Comparison of ENCODE assay signal across 28 mouse cellular contexts in genomic region chr1:135361491-135361890, GRCm38 (mm10). TPM values are rescaled to one million over a fixed set of nuclear protein-coding genes. Genes with fewer than 3 reads are reported as not detected.
"Had no signal": no experiment of that assay in that cellular context is flagged by ENCODE, and none has a peak within 500 bp of the region (broad histone marks: within the 10 kb centered on the region; RNA-seq: fewer than 3 reads in every experiment).

No protein-coding gene starts in this region.

- H3K27me3 ChIP-seq: hindbrain, embryonic 13.5 days; hindbrain, embryonic 15.5 days; kidney, embryonic 15.5 days; limb, embryonic 12.5 days had no signal

- DNase-seq: gastrocnemius, postnatal 14 days; gastrocnemius, postnatal 36 days; heart, adult 11 months; heart, adult 2 months; heart, postnatal 14 days; heart, postnatal 36 days; kidney, adult 11 months; kidney, adult 2 months; kidney, adult 9 months; kidney, postnatal 14 days; kidney, postnatal 36 days; layer of hippocampus, adult 9-11 months; layer of hippocampus, postnatal 36 days; liver; liver, embryonic 13.5 days had no signal

- H3K9me3 ChIP-seq: heart, embryonic 13.5 days; heart, embryonic 15.5 days; hindbrain, embryonic 13.5 days; hindbrain, embryonic 15.5 days; kidney, embryonic 15.5 days; limb, embryonic 10.5 days; liver, embryonic 13.5 days had no signal

- H3K4me2 ChIP-seq: heart, embryonic 11.5 days; heart, embryonic 13.5 days; heart, embryonic 15.5 days; hindbrain, embryonic 13.5 days; hindbrain, embryonic 15.5 days; kidney, embryonic 15.5 days; limb, embryonic 12.5 days; liver, embryonic 11.5 days; liver, embryonic 13.5 days had no signal

- H3K4me1 ChIP-seq: hindbrain, embryonic 13.5 days; hindbrain, embryonic 15.5 days; limb, embryonic 12.5 days; liver, embryonic 13.5 days had no signal

- H3K36me3 ChIP-seq: heart, embryonic 13.5 days; heart, embryonic 15.5 days; hindbrain, embryonic 13.5 days; hindbrain, embryonic 15.5 days; kidney, embryonic 15.5 days; limb, embryonic 10.5 days; limb, embryonic 12.5 days; liver, embryonic 13.5 days had no signal

- ATAC-seq: hindbrain, postnatal 0 days; intestine, embryonic 16.5 days had no signal

- H3K9ac ChIP-seq: heart, embryonic 13.5 days; heart, embryonic 15.5 days; hindbrain, embryonic 13.5 days; hindbrain, embryonic 15.5 days; kidney, embryonic 15.5 days; limb, embryonic 12.5 days; liver, embryonic 13.5 days had no signal

- H3K27ac ChIP-seq: heart, adult 2 months; heart, embryonic 13.5 days; heart, embryonic 15.5 days; hindbrain, embryonic 13.5 days; hindbrain, embryonic 15.5 days; hindbrain, postnatal 0 days; kidney, embryonic 15.5 days; kidney, postnatal 0 days; limb, embryonic 10.5 days; limb, embryonic 12.5 days; liver, embryonic 13.5 days had no signal

- H3K4me3 ChIP-seq: heart, adult 2 months; heart, embryonic 13.5 days; heart, embryonic 15.5 days; hindbrain, embryonic 13.5 days; hindbrain, embryonic 15.5 days; kidney, embryonic 15.5 days; limb, embryonic 10.5 days; limb, embryonic 12.5 days; liver, embryonic 13.5 days had no signal

RNA-seq across cellular contexts. Expression of gene Shisa4, which starts 13.5 kb away (rescaled TPM):
- total RNA-seq: hematopoietic stem cell, adult 5-6 weeks had no signal

RNA-seq across cellular contexts. Expression of gene Lmod1, which starts 36.9 kb away (rescaled TPM):
- total RNA-seq: hematopoietic stem cell, adult 5-6 weeks; hindbrain, postnatal 0 days had no signal
